Mouse (Mus musculus) embryonic facial prominence, embryonic 12.5 days (tissue): ENCODE measurements around the gene Gm26661. TPM values are rescaled to one million over a fixed set of nuclear protein-coding genes. Genes with fewer than 3 reads are reported as not detected.

ENCODE experiments used
- ATAC-seq: fragments of 200-750 bp; cut with Nextera tagmentation; 2 replicates; pipeline ENCODE4 v1.8.0; 2017; ENCODE audit not compliant: insufficient number of reproducible peaks, insufficient read depth, low FRiP score, low TSS enrichment
- H3K27ac ChIP-seq: fragments of 300-500 bp; sonication (generic); 2 replicates; pipeline ENCODE4 v1.5.1; 2016; ENCODE audit warnings: mild to moderate bottlenecking
- H3K27me3 ChIP-seq: fragments of 300-500 bp; sonication (generic); 2 replicates; pipeline ENCODE4 v1.6.1; 2016; ENCODE audit warnings: mild to moderate bottlenecking, moderate library complexity
- H3K36me3 ChIP-seq: fragments of 300-500 bp; sonication (generic); 2 replicates; pipeline ENCODE4 v1.6.1; 2016; ENCODE audit warnings: mild to moderate bottlenecking
- H3K4me1 ChIP-seq: fragments of 300-500 bp; sonication (generic); 2 replicates; pipeline ENCODE4 v1.6.1; 2016
- H3K4me2 ChIP-seq: fragments of 300-500 bp; sonication (generic); replicated peaks from 2 replicates; pipeline ENCODE4 v1.6.1; 2016; ENCODE audit warnings: mild to moderate bottlenecking, moderate library complexity
- H3K4me3 ChIP-seq: fragments of 300-500 bp; sonication (generic); 2 replicates; pipeline ENCODE4 v1.5.1; 2016; ENCODE audit warnings: mild to moderate bottlenecking
- H3K9ac ChIP-seq: fragments of 300-500 bp; sonication (generic); 2 replicates; pipeline ENCODE4 v1.6.1; 2016; ENCODE audit warnings: mild to moderate bottlenecking, moderate library complexity
- H3K9me3 ChIP-seq: fragments of 300-500 bp; sonication (generic); 2 replicates; pipeline ENCODE4 v1.6.1; 2016; ENCODE audit warnings: mild to moderate bottlenecking, moderate library complexity
- WGBS: fragments of 180-500 bp; shearing (Covaris S2); methylation state at CpG from one replicate; pipeline ENCODE4 v1.1.7; 2016; 5-methylcytosine and 5-hydroxymethylcytosine counted together
- polyA plus RNA-seq: library from polyadenylated mRNA; unstranded; fragments of >200 nt; fragmentation: Nextera tagmentation; extraction: Ambion mirVana; gene quantifications from 2 replicates; pipeline ENCODE4 v1.2.1, GENCODE M21; 2016

Gm26661 gene
- not detected in 2 replicates for polyA plus RNA-seq

DNA sequence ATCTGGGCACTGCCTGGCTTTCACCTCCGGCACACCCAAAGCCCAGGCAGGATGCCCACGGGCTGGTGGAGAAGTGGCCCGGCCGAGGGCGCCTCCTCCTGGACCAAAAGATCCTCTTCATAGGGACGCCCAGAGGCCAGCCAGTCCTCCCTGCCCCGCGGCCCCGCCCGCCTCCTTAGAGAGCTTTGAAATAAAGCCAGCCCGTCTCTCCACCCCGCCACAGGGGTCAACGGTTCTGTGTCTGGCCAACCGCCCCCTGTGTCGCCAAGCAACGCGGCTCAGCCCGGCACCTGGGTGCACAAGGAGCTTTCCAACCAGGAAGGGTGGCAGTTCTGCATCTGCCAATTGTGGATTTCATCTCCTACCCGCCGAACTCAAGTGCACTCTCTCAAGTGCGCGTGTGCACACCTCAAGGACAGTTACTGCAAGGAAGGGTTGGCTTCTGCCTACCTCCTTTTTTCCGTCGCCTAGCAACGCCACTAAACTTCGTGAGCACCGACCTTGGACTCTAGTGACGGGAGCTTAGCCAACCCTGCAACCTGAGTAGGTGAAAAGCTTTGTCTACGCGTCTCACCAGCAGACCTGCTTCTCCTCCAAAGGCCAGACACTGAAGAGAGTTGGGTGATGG lies at the start of gene Gm26661:
Gene Gm26661, plus strand, starts transcription at position 56 of the 628 bp plus-strand sequence.
- WGBS = 2% methylated on average over 30 of the region's 30 CpGs
- Histone ChIP-seq H3K27me3 (no peaks in the 10 kb centered on the region), H3K4me3 (peak within 1 kb of the TSS; percentile 40), H3K4me1 (no peaks in the 10 kb centered on the region; the same call in 1 of the 2 replicates), H3K9ac (no peak within 1 kb of the TSS), H3K27ac (no peak within 1 kb of the TSS), H3K36me3 (no peaks in the 10 kb centered on the region), H3K9me3 (no peaks in the 10 kb centered on the region), H3K4me2 (peak within 1 kb of the TSS; percentile 75)
- peak; percentile 80 for ATAC-seq

DNA sequence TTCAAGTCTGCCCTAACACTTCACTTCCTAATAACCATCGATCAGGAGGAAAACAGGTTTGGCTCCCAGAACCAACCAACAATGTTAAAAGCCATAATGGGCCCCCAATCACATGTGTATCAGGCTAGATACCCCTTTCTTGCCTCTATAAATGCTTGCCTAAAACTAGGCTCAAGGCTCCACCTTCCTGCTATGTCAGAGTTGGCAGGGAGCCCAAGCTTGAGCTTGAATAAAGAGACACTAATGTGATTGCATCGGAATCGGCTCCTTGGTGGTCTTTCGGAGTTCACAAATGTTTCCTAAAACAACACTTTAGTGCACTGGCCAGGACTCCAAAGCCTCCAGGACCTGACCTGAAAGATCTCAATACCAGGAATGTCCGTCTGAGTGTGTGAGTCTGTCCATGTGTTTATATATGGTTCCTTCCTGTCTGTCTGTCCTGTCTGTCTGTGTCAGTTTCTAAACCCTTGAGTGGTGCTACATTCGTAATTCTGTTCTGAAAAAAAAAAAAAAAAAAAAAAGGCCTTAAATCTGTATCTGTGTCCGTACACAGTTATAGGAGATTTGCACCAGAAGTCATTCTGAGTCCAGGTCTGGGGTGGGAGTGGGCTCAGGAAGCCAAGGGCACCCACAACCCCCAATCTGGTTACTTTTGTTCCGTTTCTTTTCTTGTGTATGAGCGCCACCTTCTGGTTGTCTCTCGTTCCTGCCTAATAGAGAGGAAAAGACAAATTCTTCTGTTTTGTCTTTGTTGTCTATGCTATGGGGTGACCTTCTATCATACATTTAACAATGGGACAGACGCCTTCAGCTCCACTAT lies 42.2 kb upstream of the Gm26661 start:
- H3K9me3 ChIP-seq = no peaks in the 10 kb centered on the region; the same call in 1 of the 2 replicates
- peak overlapping the region; percentile 42 for H3K4me2 ChIP-seq
- H3K4me1 ChIP-seq = no peaks in the 10 kb centered on the region
- no peaks in the 10 kb centered on the region for H3K27me3 ChIP-seq
- peak; percentile 84 for ATAC-seq
- 0 out of 2 replicates have a peak overlapping the region, but pooled peaks have one; percentile 23 for H3K27ac ChIP-seq
- H3K36me3 ChIP-seq = no peaks in the 10 kb centered on the region
- 33% methylated on average over 11 of the region's 11 CpGs for WGBS
- H3K4me3 ChIP-seq = peak overlapping the region; percentile 19; the same call in 1 of the 2 replicates
- no peak overlapping the region; the same call in 1 of the 2 replicates for H3K9ac ChIP-seq

GRCm38 (mm10) chr14:7749764-7750089 lies 41.7 kb upstream of the Gm26661 start:
- H3K4me1 ChIP-seq = no peaks in the 10 kb centered on the region
- 11% methylated on average over 4 of the region's 4 CpGs for WGBS
- peak overlapping the region; percentile 42 for H3K4me2 ChIP-seq
- H3K36me3 ChIP-seq = no peaks in the 10 kb centered on the region
- H3K27ac ChIP-seq = 0 out of 2 replicates have a peak overlapping the region, but pooled peaks have one; percentile 23
- H3K9me3 ChIP-seq = no peaks in the 10 kb centered on the region; the same call in 1 of the 2 replicates
- H3K9ac ChIP-seq = no peak overlapping the region; the same call in 1 of the 2 replicates
- H3K27me3 ChIP-seq = no peaks in the 10 kb centered on the region
- peak overlapping the region; percentile 19; the same call in 1 of the 2 replicates for H3K4me3 ChIP-seq
- ATAC-seq = peak; percentile 82

DNA sequence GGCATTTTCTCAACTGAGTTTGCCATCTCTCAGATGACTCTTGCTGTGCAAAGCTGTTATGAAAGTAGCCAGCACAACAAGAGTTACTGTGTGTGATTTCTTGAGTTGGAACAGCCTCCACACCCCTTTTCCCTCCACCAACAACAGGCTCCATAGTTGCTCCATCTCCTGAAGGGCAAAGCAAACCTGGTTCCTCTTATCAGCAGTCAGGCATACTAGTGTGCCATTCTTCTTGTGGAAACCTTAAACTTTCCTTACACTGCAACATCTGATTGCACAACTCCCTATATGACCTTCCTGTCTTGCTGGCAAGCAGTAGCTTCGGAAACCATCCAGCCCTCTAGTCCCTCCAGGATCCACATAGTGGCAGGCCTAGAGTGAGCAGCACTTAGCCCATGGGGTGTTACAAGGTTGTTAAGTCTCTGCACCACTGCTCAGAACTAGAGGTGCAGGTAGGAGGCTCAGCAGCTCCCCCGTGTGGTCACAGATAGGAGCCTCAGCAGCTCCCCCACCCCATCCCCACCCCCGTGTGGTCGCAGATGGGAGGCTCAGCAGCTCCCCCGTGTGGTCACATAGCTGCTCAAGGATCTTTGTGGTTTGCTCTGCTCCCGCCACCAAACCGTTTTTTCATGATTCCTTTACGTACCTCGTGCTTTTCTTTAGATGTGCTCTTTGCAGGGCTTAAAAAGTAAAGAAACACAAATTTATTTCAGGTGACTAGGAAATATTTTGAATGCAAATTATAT lies 25.6 kb upstream of the Gm26661 start:
- no peaks in the 10 kb centered on the region for H3K36me3 ChIP-seq
- H3K4me2 ChIP-seq = no peak overlapping the region
- H3K9me3 ChIP-seq = no peaks in the 10 kb centered on the region
- H3K27ac ChIP-seq = no peak overlapping the region
- H3K9ac ChIP-seq = no peak overlapping the region
- no peak overlapping the region for H3K4me3 ChIP-seq
- H3K4me1 ChIP-seq = no peaks in the 10 kb centered on the region
- peak; percentile 72 for ATAC-seq
- no peaks in the 10 kb centered on the region for H3K27me3 ChIP-seq
- 10% methylated on average over 9 of the region's 9 CpGs for WGBS

GRCm38 (mm10) chr14:7773714-7774389 lies 17.5 kb upstream of the Gm26661 start:
- no peaks in the 10 kb centered on the region for H3K4me1 ChIP-seq
- peak overlapping the region; percentile 50 for H3K4me2 ChIP-seq
- H3K27ac ChIP-seq = peak overlapping the region; percentile 54; the same call in 1 of the 2 replicates
- no peaks in the 10 kb centered on the region for H3K36me3 ChIP-seq
- WGBS = 33% methylated on average over 24 of the region's 24 CpGs
- H3K9ac ChIP-seq = peak overlapping the region; percentile 38
- H3K4me3 ChIP-seq = peak overlapping the region; percentile 45
- no peaks in the 10 kb centered on the region for H3K9me3 ChIP-seq
- H3K27me3 ChIP-seq = no peaks in the 10 kb centered on the region
- ATAC-seq = no peak

- Histone ChIP-seq H3K9ac (no peak overlapping the region), H3K4me3 (no peak overlapping the region), H3K4me2 (no peak overlapping the region), H3K4me1 (no peaks in the 10 kb centered on the region; the same call in 1 of the 2 replicates), H3K9me3 (no peaks in the 10 kb centered on the region), H3K27me3 (no peaks in the 10 kb centered on the region), H3K27ac (no peak overlapping the region), H3K36me3 (no peaks in the 10 kb centered on the region)
- WGBS = 35% methylated on average over 13 of the region's 13 CpGs
- ATAC-seq = no peak
These were observed 5.3 kb upstream of the Gm26661 start for GRCm38 (mm10) chr14:7786073-7786472.

DNA sequence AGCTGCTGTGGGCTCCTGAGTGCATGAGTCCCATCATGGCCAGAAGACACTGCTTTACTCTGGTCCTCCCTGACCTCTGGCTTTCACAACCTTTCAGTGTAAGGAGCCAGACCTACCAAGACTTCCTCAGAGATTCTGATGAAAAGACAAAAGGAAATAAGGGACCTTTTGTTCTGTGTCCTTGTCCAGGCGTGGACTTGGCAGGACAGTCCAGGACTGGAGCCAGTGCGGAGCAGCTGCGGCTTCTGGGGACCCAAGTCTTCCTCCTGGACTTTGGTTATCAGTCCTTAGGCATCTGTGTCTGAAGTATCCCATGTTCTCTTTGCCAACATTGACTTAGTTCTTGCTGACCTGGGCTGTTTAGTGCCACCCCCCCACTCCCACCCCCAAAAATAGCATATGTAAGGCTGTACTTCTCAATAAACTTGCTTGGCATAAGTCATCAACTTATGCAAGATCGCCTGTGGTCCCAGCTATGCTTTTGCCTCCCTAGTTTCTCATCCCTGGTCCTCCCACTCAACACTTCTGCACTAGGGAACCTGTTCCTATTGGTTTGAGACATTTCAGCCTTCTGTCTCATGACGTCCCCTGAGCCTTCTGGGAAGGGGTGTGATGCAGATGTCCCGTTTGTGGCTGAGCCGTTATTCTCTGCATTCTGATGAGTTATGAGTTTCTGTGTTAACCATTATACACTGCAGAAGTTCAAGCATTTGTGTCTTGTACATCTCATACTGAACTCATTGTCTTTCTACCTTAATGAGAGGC lies 1.9 kb upstream of the Gm26661 start:
- no peak overlapping the region for H3K4me3 ChIP-seq
- H3K9ac ChIP-seq = no peak overlapping the region
- no peak overlapping the region for H3K27ac ChIP-seq
- 78% methylated on average over 7 of the region's 7 CpGs for WGBS
- H3K27me3 ChIP-seq = no peaks in the 10 kb centered on the region
- H3K4me2 ChIP-seq = no peak overlapping the region
- ATAC-seq = no peak
- no peaks in the 10 kb centered on the region; the same call in 1 of the 2 replicates for H3K4me1 ChIP-seq
- H3K9me3 ChIP-seq = no peaks in the 10 kb centered on the region
- no peaks in the 10 kb centered on the region for H3K36me3 ChIP-seq

- H3K9me3 ChIP-seq = no peaks in the 10 kb centered on the region
- 13% methylated on average over 19 of the region's 19 CpGs for WGBS
- peak overlapping the region; percentile 75 for H3K4me2 ChIP-seq
- H3K36me3 ChIP-seq = no peaks in the 10 kb centered on the region
- no peak overlapping the region for H3K9ac ChIP-seq
- peak overlapping the region; percentile 40 for H3K4me3 ChIP-seq
- no peaks in the 10 kb centered on the region for H3K27me3 ChIP-seq
- no peaks in the 10 kb centered on the region; the same call in 1 of the 2 replicates for H3K4me1 ChIP-seq
- H3K27ac ChIP-seq = no peak overlapping the region
- no peak; the same call in 1 of the 2 replicates for ATAC-seq
These were observed 291 bp upstream of the Gm26661 start for GRCm38 (mm10) chr14:7791061-7791531.

- WGBS = 83% methylated on average over 4 of the region's 4 CpGs
These were observed 4.6 kb downstream of the Gm26661 start for GRCm38 (mm10) chr14:7795961-7796360.

GRCm38 (mm10) chr14:7800611-7801010 lies 9.2 kb downstream of the Gm26661 start:
- Histone ChIP-seq H3K9ac (no peak overlapping the region), H3K27me3 (no peaks in the 10 kb centered on the region), H3K27ac (no peak overlapping the region), H3K9me3 (no peaks in the 10 kb centered on the region), H3K4me2 (no peak overlapping the region), H3K4me3 (no peak overlapping the region), H3K4me1 (no peaks in the 10 kb centered on the region), H3K36me3 (no peaks in the 10 kb centered on the region)
- ATAC-seq = no peak

More at GRCm38 (mm10) chr14:7795961-7796360, 4.6 kb downstream of the Gm26661 start:
- no peak overlapping the region for H3K27ac ChIP-seq
- no peak for ATAC-seq
- H3K4me2 ChIP-seq = no peak overlapping the region
- H3K27me3 ChIP-seq = no peaks in the 10 kb centered on the region
- H3K36me3 ChIP-seq = no peaks in the 10 kb centered on the region
- H3K4me1 ChIP-seq = no peaks in the 10 kb centered on the region; the same call in 1 of the 2 replicates
- no peaks in the 10 kb centered on the region for H3K9me3 ChIP-seq
- H3K9ac ChIP-seq = no peak overlapping the region
- H3K4me3 ChIP-seq = no peak overlapping the region
